Mouse (Mus musculus): ENCODE measurements around the gene Gm17387. TPM values are rescaled to one million over a fixed set of nuclear protein-coding genes. Genes with fewer than 3 reads are reported as not detected.

Gm17387 gene
- total RNA-seq (2014; rRNA removed) (not detected in 2 replicates), polyA plus RNA-seq (2015; fragmentation: Nextera tagmentation; extraction: Ambion mirVana) (not detected in 2 replicates)

GRCm38 (mm10) chr7:141028831-141029230 lies at the start of gene Gm17387:
TSS of gene Gm17387 (plus strand) at chr7:141029131.
- TF ChIP-seq CTCF (IDR thresholded peaks at IDR 0.05; ENCODE audit: low read depth): no peak
- DNase-seq (no peak), ATAC-seq (no peak)
- Histone ChIP-seq H3K9me3 (ENCODE audit: low read length) (no peaks in the 10 kb centered on the region), H3K4me2 (ENCODE audit: low read depth) (no peak within 1 kb of the TSS), H3K4me1 (ENCODE audit: insufficient read depth) (no peaks in the 10 kb centered on the region), H3K27me3 (ENCODE audit: insufficient read depth, low read length) (no peaks in the 10 kb centered on the region), H3K4me3 (ENCODE audit: low read depth, low read length) (no peak within 1 kb of the TSS), H3K27ac (ENCODE audit: low read depth, low read length) (no peak within 1 kb of the TSS), H3K9ac (no peak within 1 kb of the TSS), H3K36me3 (ENCODE audit: insufficient read depth) (no peaks in the 10 kb centered on the region)
- 90% methylated on average over 2 of the region's 2 CpGs for WGBS

- Histone ChIP-seq H3K4me1 (ENCODE audit: insufficient read depth) (no peaks in the 10 kb centered on the region), H3K27ac (ENCODE audit: low read depth, low read length) (no peak overlapping the region), H3K27me3 (ENCODE audit: insufficient read depth, low read length) (no peaks in the 10 kb centered on the region), H3K4me2 (ENCODE audit: low read depth) (no peak overlapping the region), H3K9ac (no peak overlapping the region), H3K4me3 (ENCODE audit: low read depth, low read length) (no peak overlapping the region), H3K9me3 (ENCODE audit: low read length) (no peaks in the 10 kb centered on the region), H3K36me3 (ENCODE audit: insufficient read depth) (no peaks in the 10 kb centered on the region)
- DNase-seq: no peak
- 95% methylated on average over 8 of the region's 8 CpGs for WGBS
- TF ChIP-seq CTCF (IDR thresholded peaks at IDR 0.05; ENCODE audit: low read depth): no peak
- no peak for ATAC-seq
Measured at GRCm38 (mm10) chr7:140981704-140982103, 47.2 kb upstream of the Gm17387 start.

- Histone ChIP-seq H3K4me1 (ENCODE audit: insufficient read depth) (no peaks in the 10 kb centered on the region), H3K36me3 (ENCODE audit: insufficient read depth) (no peaks in the 10 kb centered on the region), H3K27me3 (ENCODE audit: insufficient read depth, low read length) (no peaks in the 10 kb centered on the region), H3K4me3 (ENCODE audit: low read depth, low read length) (no peak overlapping the region), H3K27ac (ENCODE audit: low read depth, low read length) (no peak overlapping the region), H3K4me2 (ENCODE audit: low read depth) (no peak overlapping the region), H3K9me3 (ENCODE audit: low read length) (no peaks in the 10 kb centered on the region), H3K9ac (no peak overlapping the region)
- 92% methylated on average over 7 of the region's 7 CpGs for WGBS
- no peak for TF ChIP-seq CTCF (IDR thresholded peaks at IDR 0.05; ENCODE audit: low read depth)
- no peak for ATAC-seq
- no peak for DNase-seq
Measured at GRCm38 (mm10) chr7:140982971-140983370, 46.0 kb upstream of the Gm17387 start.

GRCm38 (mm10) chr7:140987182-140988138 lies 41.5 kb upstream of the Gm17387 start:
- TF ChIP-seq CTCF (IDR thresholded peaks at IDR 0.05; ENCODE audit: low read depth): no peak
- H3K9ac ChIP-seq: no peak overlapping the region
- H3K4me3 ChIP-seq (ENCODE audit: low read depth, low read length): no peak overlapping the region
- H3K4me2 ChIP-seq (ENCODE audit: low read depth): no peak overlapping the region
- DNase-seq (no peak), ATAC-seq (no peak)
- no peak overlapping the region for H3K27ac ChIP-seq (ENCODE audit: low read depth, low read length)
- no peaks in the 10 kb centered on the region for H3K27me3 ChIP-seq (ENCODE audit: insufficient read depth, low read length)
- 89% methylated on average over 17 of the region's 17 CpGs for WGBS
- H3K36me3 ChIP-seq (ENCODE audit: insufficient read depth): no peaks in the 10 kb centered on the region
- no peaks in the 10 kb centered on the region for H3K9me3 ChIP-seq (ENCODE audit: low read length)
- H3K4me1 ChIP-seq (ENCODE audit: insufficient read depth): no peaks in the 10 kb centered on the region

- H3K27me3 ChIP-seq (ENCODE audit: insufficient read depth, low read length): no peaks in the 10 kb centered on the region
- WGBS: 83% methylated on average over 4 of the region's 4 CpGs
- H3K4me1 ChIP-seq (ENCODE audit: insufficient read depth): no peaks in the 10 kb centered on the region
- no peak overlapping the region for H3K27ac ChIP-seq (ENCODE audit: low read depth, low read length)
- H3K9me3 ChIP-seq (ENCODE audit: low read length): no peaks in the 10 kb centered on the region
- no peak overlapping the region for H3K4me2 ChIP-seq (ENCODE audit: low read depth)
- no peak for TF ChIP-seq CTCF (IDR thresholded peaks at IDR 0.05; ENCODE audit: low read depth)
- no peak overlapping the region for H3K4me3 ChIP-seq (ENCODE audit: low read depth, low read length)
- no peak for DNase-seq
- ATAC-seq: no peak
- H3K9ac ChIP-seq: no peak overlapping the region
- no peaks in the 10 kb centered on the region for H3K36me3 ChIP-seq (ENCODE audit: insufficient read depth)
Measured at GRCm38 (mm10) chr7:140989022-140989421, 39.9 kb upstream of the Gm17387 start.

GRCm38 (mm10) chr7:140990185-140990584 lies 38.7 kb upstream of the Gm17387 start:
- Histone ChIP-seq H3K27me3 (ENCODE audit: insufficient read depth, low read length) (no peaks in the 10 kb centered on the region), H3K36me3 (ENCODE audit: insufficient read depth) (no peaks in the 10 kb centered on the region), H3K27ac (ENCODE audit: low read depth, low read length) (no peak overlapping the region), H3K4me1 (ENCODE audit: insufficient read depth) (no peaks in the 10 kb centered on the region), H3K4me3 (ENCODE audit: low read depth, low read length) (no peak overlapping the region), H3K9me3 (ENCODE audit: low read length) (no peaks in the 10 kb centered on the region), H3K4me2 (ENCODE audit: low read depth) (no peak overlapping the region), H3K9ac (no peak overlapping the region)
- TF ChIP-seq CTCF (IDR thresholded peaks at IDR 0.05; ENCODE audit: low read depth): no peak
- no peak for ATAC-seq
- 77% methylated on average over 6 of the region's 6 CpGs for WGBS
- DNase-seq: no peak

GRCm38 (mm10) chr7:140990622-140991021 lies 38.3 kb upstream of the Gm17387 start:
- Histone ChIP-seq H3K4me1 (ENCODE audit: insufficient read depth) (no peaks in the 10 kb centered on the region), H3K27me3 (ENCODE audit: insufficient read depth, low read length) (no peaks in the 10 kb centered on the region), H3K4me3 (ENCODE audit: low read depth, low read length) (no peak overlapping the region), H3K4me2 (ENCODE audit: low read depth) (no peak overlapping the region), H3K36me3 (ENCODE audit: insufficient read depth) (no peaks in the 10 kb centered on the region), H3K27ac (ENCODE audit: low read depth, low read length) (no peak overlapping the region), H3K9ac (no peak overlapping the region), H3K9me3 (ENCODE audit: low read length) (no peaks in the 10 kb centered on the region)
- ATAC-seq (no peak), DNase-seq (no peak)
- no peak for TF ChIP-seq CTCF (IDR thresholded peaks at IDR 0.05; ENCODE audit: low read depth)
- WGBS: 74% methylated on average over 5 of the region's 5 CpGs
